Mouse (Mus musculus): ENCODE results near the gene Cntn4.

DNA sequence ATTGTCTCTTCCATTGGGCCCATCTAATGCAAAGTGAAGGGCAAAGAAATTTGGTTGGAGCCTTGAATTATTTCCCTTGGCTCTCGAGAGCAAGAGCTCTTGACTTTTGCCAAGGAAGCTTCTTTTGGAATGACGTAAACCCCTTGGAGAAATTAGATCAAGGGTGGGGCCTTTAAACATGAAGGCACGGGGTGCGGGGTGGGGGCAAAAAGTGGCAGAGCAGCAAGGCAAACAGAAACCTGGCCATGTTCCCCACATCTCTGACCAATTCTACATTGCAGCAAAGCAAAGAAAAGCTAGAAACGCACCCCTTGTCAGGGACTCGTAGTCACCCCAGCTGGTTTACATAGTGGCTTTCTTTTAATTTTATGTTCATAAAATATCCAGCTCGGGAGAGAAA lies 887.9 kb downstream of the Cntn4 start:
- TF ChIP-seq CTCF (IDR thresholded peaks at IDR 0.05; ENCODE audit: low read depth) = no peak
- no peak for TF ChIP-seq EP300 (IDR thresholded peaks at IDR 0.05; ENCODE audit: low read depth)

Measured in liver, embryonic 14.5 days (tissue).